Mouse (Mus musculus) forebrain, embryonic 10.5 days (tissue): Measurements from ENCODE around the gene Hif1an. TPM values are rescaled to one million over a fixed set of nuclear protein-coding genes. Genes with fewer than 3 reads are reported as not detected.
A peak's percentile ranks its signal among the peaks of the same experiment; 100 is the strongest.

Source experiments
- DNase-seq: peaks from one replicate; pipeline ENCODE4 v3.0.0-alpha.2; 2017; ENCODE audit warnings: low spot score; ENCODE audit errors: extremely low spot score
- H3K27ac ChIP-seq: fragments of 300-500 bp; sonication (generic); 2 replicates; pipeline ENCODE4 v1.5.1; 2016; ENCODE audit warnings: mild to moderate bottlenecking
- H3K27me3 ChIP-seq: fragments of 300-500 bp; sonication (generic); 2 replicates; pipeline ENCODE4 v1.6.1; 2016; ENCODE audit warnings: mild to moderate bottlenecking; ENCODE audit not compliant: poor library complexity, severe bottlenecking
- H3K36me3 ChIP-seq: fragments of 300-500 bp; sonication (generic); replicated peaks from 2 replicates; pipeline ENCODE4 v1.6.1; 2016; ENCODE audit warnings: mild to moderate bottlenecking, moderate library complexity
- H3K4me1 ChIP-seq: fragments of 300-500 bp; sonication (generic); 2 replicates; pipeline ENCODE4 v1.6.1; 2016
- H3K4me3 ChIP-seq: fragments of 300-500 bp; sonication (generic); 2 replicates; pipeline ENCODE4 v1.5.1; 2016; ENCODE audit warnings: mild to moderate bottlenecking, moderate library complexity
- H3K9me3 ChIP-seq: fragments of 300-500 bp; sonication (generic); 2 replicates; pipeline ENCODE4 v1.6.1; 2016; ENCODE audit warnings: mild to moderate bottlenecking, moderate library complexity
- WGBS: fragments of 180-500 bp; shearing (Covaris S2); methylation state at CpG from one replicate; pipeline ENCODE4 v1.1.7; 2016; 5-methylcytosine and 5-hydroxymethylcytosine counted together
- polyA plus RNA-seq: library from polyadenylated mRNA; unstranded; fragments of >200 nt; fragmentation: Nextera tagmentation; extraction: Ambion mirVana; gene quantifications from 2 replicates; pipeline ENCODE4 v1.2.1, GENCODE M21; 2016

Gene Hif1an
- 48.6 and 51.6 TPM in 2 replicates for polyA plus RNA-seq

GRCm38 (mm10) chr19:44562652-44563206 lies at the start of gene Hif1an:
Gene Hif1an, plus strand, starts transcription at chr19:44562850.
- peaks cover 39% of the 10 kb centered on the region for H3K36me3 ChIP-seq
- peak within 1 kb of the TSS; percentile 92 for H3K27ac ChIP-seq
- no peaks in the 10 kb centered on the region for H3K9me3 ChIP-seq
- H3K4me1 ChIP-seq, result peaks cover 16% of the 10 kb centered on the region
- under 1% methylated on average over 33 of the region's 33 CpGs for WGBS
- peak; percentile 96 for DNase-seq
- peak within 1 kb of the TSS; percentile 77 for H3K4me3 ChIP-seq
- H3K27me3 ChIP-seq, result peaks cover 16% of the 10 kb centered on the region

- Histone ChIP-seq H3K9me3 (no peaks in the 10 kb centered on the region), H3K4me1 (peaks cover 97% of the 10 kb centered on the region), H3K4me3 (peak overlapping the region; percentile 63), H3K36me3 (peaks cover 10% of the 10 kb centered on the region), H3K27ac (peak overlapping the region; percentile 88), H3K27me3 (peaks cover 100% of the 10 kb centered on the region)
- DNase-seq, result no peak
- WGBS, result 3% methylated on average over 11 of the region's 11 CpGs
Measured at GRCm38 (mm10) chr19:44513054-44513833, 49.4 kb upstream of the Hif1an start.

- Histone ChIP-seq H3K9me3 (no peaks in the 10 kb centered on the region), H3K27me3 (peaks cover 100% of the 10 kb centered on the region), H3K27ac (peak overlapping the region; percentile 88), H3K4me3 (peak overlapping the region; percentile 63), H3K4me1 (peaks cover 100% of the 10 kb centered on the region), H3K36me3 (peaks cover 10% of the 10 kb centered on the region)
- DNase-seq, result no peak
- WGBS, result 10% methylated on average over 7 of the region's 7 CpGs
Measured at GRCm38 (mm10) chr19:44513921-44514482, 48.6 kb upstream of the Hif1an start.

GRCm38 (mm10) chr19:44514521-44515451 lies 47.9 kb upstream of the Hif1an start:
- Histone ChIP-seq H3K4me3 (peak overlapping the region; percentile 63), H3K9me3 (no peaks in the 10 kb centered on the region), H3K27me3 (peaks cover 100% of the 10 kb centered on the region), H3K4me1 (peaks cover 98% of the 10 kb centered on the region), H3K27ac (peak overlapping the region; percentile 88), H3K36me3 (peaks cover 10% of the 10 kb centered on the region)
- peak; percentile 86 for DNase-seq
- 2% methylated on average over 14 of the region's 14 CpGs for WGBS

- Histone ChIP-seq H3K4me1 (peaks cover 93% of the 10 kb centered on the region), H3K27me3 (peaks cover 100% of the 10 kb centered on the region), H3K36me3 (peaks cover 10% of the 10 kb centered on the region), H3K4me3 (no peak overlapping the region), H3K27ac (peak overlapping the region; percentile 79), H3K9me3 (no peaks in the 10 kb centered on the region)
- WGBS, result 24% methylated on average over 6 of the region's 6 CpGs
- no peak for DNase-seq
Measured at GRCm38 (mm10) chr19:44515769-44516168, 46.9 kb upstream of the Hif1an start.

GRCm38 (mm10) chr19:44517996-44518768 lies 44.5 kb upstream of the Hif1an start:
- Histone ChIP-seq H3K36me3 (no peaks in the 10 kb centered on the region), H3K9me3 (no peaks in the 10 kb centered on the region), H3K4me3 (no peak overlapping the region), H3K4me1 (peaks cover 68% of the 10 kb centered on the region), H3K27ac (peak overlapping the region; percentile 73), H3K27me3 (peaks cover 99% of the 10 kb centered on the region)
- 44% methylated on average over 12 of the region's 12 CpGs for WGBS
- no peak for DNase-seq

- H3K4me1 ChIP-seq, result peaks cover 59% of the 10 kb centered on the region
- 35% methylated on average over 7 of the region's 7 CpGs for WGBS
Measured at GRCm38 (mm10) chr19:44519152-44519551, 43.5 kb upstream of the Hif1an start.

GRCm38 (mm10) chr19:44525551-44526205 lies 37.0 kb upstream of the Hif1an start:
- no peak for DNase-seq
- Histone ChIP-seq H3K27me3 (peaks cover 93% of the 10 kb centered on the region), H3K36me3 (no peaks in the 10 kb centered on the region), H3K4me1 (no peaks in the 10 kb centered on the region), H3K4me3 (no peak overlapping the region), H3K27ac (no peak overlapping the region), H3K9me3 (peaks cover 3% of the 10 kb centered on the region; the same call in 1 of the 2 replicates)
- 91% methylated on average over 9 of the region's 9 CpGs for WGBS

More at GRCm38 (mm10) chr19:44519152-44519551, 43.5 kb upstream of the Hif1an start:
- peak; percentile 39 for DNase-seq
- Histone ChIP-seq H3K27me3 (peaks cover 99% of the 10 kb centered on the region), H3K4me3 (no peak overlapping the region), H3K27ac (peak overlapping the region; percentile 73; the same call in 1 of the 2 replicates), H3K36me3 (no peaks in the 10 kb centered on the region), H3K9me3 (no peaks in the 10 kb centered on the region)

GRCm38 (mm10) chr19:44530018-44530417 lies 32.6 kb upstream of the Hif1an start:
- Histone ChIP-seq H3K36me3 (no peaks in the 10 kb centered on the region), H3K4me3 (no peak overlapping the region), H3K9me3 (peaks cover 3% of the 10 kb centered on the region; the same call in 1 of the 2 replicates), H3K27me3 (peaks cover 92% of the 10 kb centered on the region), H3K27ac (no peak overlapping the region), H3K4me1 (peaks cover 13% of the 10 kb centered on the region; the same call in 1 of the 2 replicates)
- 94% methylated on average over 6 of the region's 6 CpGs for WGBS
- no peak for DNase-seq

- peaks cover 4% of the 10 kb centered on the region for H3K9me3 ChIP-seq
- H3K4me3 ChIP-seq, result no peak overlapping the region
- DNase-seq, result no peak
- peaks cover 16% of the 10 kb centered on the region; the same call in 1 of the 2 replicates for H3K4me1 ChIP-seq
- peaks cover 2% of the 10 kb centered on the region; the same call in 1 of the 2 replicates for H3K36me3 ChIP-seq
- H3K27me3 ChIP-seq, result peaks cover 56% of the 10 kb centered on the region
- WGBS, result 25% methylated on average over 3 of the region's 3 CpGs
- H3K27ac ChIP-seq, result no peak overlapping the region
Measured at GRCm38 (mm10) chr19:44535376-44535775, 27.3 kb upstream of the Hif1an start.

- no peak for DNase-seq
- peaks cover 16% of the 10 kb centered on the region; the same call in 1 of the 2 replicates for H3K4me1 ChIP-seq
- no peak overlapping the region for H3K4me3 ChIP-seq
- peaks cover 2% of the 10 kb centered on the region; the same call in 1 of the 2 replicates for H3K36me3 ChIP-seq
- peaks cover 16% of the 10 kb centered on the region for H3K9me3 ChIP-seq
- H3K27ac ChIP-seq, result no peak overlapping the region
- H3K27me3 ChIP-seq, result peaks cover 35% of the 10 kb centered on the region
- 89% methylated on average over 8 of the region's 8 CpGs for WGBS
Measured at GRCm38 (mm10) chr19:44537416-44537815, 25.2 kb upstream of the Hif1an start.
